Mouse (Mus musculus) ovary, postnatal 14 days (tissue): ENCODE measurements around the gene Pdpk1.
"Not testable (repeated sequence)": the region's sequence is repeated elsewhere in the genome, so short reads cannot be mapped to it uniquely, and the experiment has no call there.

ENCODE experiments used
- DNase-seq: peaks from one replicate; pipeline ENCODE4 v3.0.0; 2022; ENCODE audit warnings: low spot score

Gene Pdpk1

DNA sequence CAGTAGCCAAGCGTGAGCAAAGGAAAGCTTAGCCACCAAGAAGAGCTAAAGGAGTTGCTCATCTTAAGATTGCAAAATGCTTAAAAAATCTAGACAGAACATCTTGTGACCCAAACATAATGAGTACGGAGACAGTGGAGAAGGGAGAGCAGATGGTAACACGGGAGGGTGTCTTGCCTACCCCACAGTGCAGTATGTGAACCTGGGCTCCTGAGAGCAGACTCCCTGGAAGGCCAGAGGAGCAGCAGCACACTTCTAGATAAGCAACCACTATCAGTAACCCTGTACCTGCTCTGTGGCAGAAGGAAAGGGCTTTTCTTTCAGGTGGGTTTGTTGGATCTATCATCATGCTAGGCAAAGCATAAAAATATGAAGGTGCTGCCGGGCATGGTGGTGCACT lies 37.7 kb downstream of the Pdpk1 start:
- no peak for DNase-seq

DNA sequence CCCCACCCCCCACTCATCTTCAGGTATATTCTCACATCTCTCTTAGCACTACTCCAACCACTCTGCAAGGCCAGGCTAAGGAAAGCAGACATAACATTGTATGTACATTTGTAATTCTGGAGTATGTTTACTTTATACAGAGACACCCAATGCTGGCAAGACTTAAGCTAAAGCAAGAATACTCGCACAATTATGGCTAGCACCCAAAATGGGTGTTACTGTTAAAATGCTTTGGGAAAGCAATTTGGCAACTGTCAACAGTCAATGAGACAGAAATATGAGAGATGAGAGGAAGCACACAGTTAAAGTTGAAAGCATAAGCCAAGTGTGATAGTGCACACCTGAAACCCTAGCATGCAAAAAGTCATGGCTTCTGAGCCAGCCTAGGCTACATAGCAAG lies 39.5 kb downstream of the Pdpk1 start:
- DNase-seq = no peak

DNA sequence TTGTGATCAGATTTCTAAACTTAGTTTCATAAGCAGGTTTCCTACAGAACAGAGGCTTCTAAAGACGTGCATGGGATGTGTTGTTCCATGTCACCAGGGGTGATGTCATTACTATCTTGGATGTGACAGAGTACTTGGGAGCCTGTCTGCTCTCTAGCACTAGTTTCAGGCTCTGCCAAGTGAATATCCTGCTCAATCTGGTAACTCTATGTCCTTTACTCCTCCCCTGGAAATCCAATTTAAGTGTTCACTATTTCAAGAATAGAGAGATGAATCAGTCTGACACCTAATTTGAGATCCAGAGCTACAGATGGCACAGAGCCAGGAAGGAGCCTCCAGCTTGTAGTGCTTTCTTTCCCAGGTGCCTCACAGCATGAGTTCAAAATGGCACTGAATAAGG lies 41.8 kb downstream of the Pdpk1 start:
- DNase-seq = no peak

DNA sequence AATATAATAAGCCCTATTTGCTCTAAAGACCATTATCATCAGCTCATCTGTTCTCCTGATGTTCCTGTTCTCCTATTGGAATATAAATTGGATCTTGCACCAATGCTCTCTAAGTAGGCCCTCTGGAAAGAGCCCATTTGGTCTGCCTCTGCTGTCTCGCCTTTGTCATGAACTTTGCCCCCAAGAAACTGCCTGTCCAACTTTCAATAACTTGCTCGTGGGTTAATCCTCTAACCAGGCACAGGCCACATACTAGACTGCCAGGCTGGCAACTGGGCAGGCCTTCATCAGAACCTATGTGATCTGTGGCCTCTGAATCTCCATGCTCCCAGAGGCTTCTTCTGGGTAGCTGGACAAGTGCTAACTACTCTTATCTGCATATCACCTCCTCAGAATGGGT lies 45.6 kb downstream of the Pdpk1 start:
- no peak for DNase-seq

DNA sequence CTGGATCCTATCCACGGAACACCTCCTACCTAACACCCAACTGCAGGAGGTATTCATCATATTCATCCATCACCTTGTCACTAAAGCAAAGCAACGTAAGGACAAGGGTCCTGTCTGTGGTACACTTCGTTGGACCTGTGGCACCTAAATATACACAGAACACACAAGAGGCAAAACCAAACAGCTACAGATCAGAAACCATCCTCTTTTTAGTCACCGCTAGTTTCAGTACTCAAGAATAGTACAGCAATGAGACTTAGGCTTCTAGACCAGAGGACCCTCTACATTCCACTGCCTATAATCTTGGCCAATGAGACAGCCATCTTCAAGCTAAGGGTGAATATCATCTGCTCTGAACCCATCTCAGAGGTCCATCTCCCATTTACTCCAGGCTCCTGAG lies 52.4 kb downstream of the Pdpk1 start:
- no peak for DNase-seq

DNA sequence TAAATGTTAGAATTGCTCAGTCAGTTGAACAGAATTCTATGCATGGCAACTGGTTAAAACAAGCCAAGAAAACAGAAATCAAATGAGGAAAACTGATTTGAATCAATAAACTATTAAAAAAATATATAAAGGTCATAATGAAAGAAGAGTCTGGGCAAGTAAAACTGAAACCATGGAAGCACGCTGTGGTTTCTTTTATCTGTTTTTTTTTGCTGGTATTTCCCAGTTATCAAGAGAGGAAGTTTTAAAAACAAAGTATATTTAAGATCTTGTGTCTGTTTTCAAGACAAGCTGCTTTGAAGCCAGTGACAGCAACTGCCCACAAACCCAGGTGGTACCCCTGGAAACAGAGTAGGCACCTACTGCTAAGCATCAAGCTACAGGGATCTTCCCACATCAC lies 60.1 kb downstream of the Pdpk1 start:
- no peak for DNase-seq

DNA sequence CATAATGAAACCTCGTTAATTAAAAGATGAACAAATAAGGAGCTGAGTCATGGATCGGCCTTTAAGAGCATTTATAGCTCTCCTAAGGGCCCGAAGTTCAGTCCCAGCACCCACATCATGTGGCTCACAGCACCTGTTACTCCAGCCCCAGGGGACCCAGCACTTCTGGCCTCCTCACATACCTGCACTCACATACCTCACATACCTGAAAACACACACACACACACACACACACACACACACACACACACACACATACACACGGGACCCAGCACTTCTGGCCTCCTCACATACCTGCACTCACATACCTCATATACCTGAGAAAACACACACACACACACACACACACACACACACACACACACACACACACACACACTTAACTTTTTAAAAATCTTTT lies 64.3 kb downstream of the Pdpk1 start:
- DNase-seq = not testable (repeated sequence)

DNA sequence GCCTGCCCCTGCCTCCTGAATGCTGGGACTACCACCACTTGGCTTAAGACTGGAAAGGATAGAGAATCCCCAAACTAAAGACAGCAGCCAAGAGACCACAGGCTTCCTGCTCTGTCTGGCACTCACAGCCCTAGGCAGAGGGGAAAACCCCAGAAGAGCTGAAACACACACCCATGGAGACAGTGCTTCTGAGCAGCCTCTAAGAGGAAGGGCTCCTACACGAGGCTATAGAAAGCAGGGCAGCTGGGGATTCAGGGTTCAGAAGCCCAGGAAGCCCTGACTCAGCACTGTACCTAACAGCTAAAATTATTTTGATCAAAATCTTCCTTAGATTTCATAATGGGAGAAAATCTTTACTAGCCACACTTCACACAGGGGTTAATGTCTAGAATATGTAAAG lies 66.1 kb downstream of the Pdpk1 start:
- DNase-seq = no peak

DNA sequence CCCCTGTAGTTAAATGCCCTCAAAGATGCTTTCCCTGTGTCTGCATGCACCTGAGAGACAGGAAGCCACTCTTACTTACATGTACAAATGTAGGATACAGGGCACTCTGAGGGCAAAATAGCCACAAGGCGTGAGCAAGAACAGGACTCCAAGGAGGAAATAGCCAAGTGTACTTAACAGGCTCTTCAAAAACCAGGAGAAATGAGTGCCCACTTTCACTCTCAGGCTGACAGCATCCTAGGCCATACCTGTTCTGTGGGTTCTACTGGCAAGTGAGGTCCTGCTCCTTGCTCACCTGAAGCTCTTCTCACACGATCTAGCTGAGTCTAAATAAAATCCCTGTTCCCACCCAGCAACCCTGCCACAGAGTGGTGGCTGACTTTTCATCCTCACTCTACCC lies 73.6 kb downstream of the Pdpk1 start:
- DNase-seq = no peak

DNA sequence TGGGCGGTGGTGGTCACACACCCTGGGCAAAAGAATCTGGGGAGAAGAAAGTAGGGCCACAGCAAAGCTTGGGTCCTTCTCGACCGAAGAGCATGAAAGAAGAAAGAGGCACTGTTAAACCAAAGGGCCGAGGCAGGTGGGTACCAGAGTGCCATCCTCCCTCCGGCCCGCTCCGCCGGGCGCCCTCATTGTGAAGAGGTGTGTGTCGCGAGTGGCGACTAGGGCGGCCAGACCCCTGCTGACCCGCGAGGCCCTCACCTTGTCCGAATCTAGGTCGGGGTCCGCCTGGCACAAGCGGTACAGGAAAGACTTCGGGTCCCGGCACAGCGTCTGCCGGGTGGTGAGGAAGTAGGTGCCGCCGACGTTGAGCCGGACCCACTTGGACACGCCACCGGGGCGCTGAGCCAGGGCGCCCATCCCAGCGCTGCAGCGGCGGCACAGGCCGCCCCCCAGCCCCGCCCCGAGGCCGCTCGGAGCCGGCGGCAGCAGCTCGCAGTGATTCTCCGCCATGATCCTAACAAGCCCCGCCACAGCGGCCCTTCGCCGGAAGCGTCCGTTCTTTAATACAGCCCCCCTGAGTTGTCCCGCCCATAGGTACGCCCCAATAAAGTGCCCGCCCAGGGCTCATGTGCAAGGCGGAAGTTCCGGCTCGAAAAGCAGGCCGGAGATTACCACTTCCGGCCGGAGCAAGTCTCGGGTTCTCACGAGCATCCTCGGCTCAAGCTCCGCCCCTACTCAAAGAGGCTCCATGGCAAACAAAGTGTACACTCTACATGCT lies 77.6 kb downstream of the Pdpk1 start, which contains the start of gene Kctd5:
TSS of gene Kctd5 (minus strand) at position 567 of the 778 bp plus-strand sequence.
- DNase-seq = peak; percentile 95

DNA sequence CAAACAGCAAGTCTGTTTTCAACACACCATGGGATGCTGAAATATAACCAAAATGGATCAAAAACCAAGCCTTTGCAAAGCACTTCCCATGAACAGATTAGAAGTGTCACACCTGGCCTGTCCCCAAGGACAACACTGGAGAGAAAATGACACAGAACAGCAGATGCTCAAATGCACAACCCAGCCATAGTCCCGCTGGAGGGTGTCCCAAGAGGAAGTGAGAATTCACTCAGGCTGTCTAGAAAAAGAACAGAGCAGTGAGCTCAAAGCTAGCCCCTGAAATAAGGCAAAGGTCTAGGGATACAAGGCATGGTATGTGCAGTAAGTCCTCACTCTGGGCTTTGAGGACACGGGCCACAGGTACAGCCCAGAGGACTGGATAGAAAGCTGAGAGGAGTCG lies 81.2 kb downstream of the Pdpk1 start:
- no peak for DNase-seq

DNA sequence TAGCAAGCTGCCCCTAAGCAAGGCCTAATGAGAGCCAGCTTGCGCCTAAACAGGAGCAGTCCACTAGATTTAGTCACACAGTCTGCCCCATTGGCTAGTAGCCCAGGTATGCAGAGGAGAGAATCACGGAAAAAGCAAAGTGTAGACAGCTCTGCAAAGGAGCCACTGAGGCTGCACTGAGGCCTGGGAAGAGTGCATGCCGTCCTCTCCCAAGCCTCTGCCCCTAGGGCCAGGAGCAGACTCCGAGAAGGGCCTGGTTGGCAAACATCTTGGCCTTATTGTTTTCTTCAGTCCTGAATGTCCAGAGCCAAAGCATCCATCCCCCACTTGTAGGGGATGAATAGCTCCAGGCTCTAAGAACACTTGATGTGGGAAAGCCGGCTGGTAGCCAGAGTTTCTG lies 82.5 kb downstream of the Pdpk1 start:
- DNase-seq = no peak

DNA sequence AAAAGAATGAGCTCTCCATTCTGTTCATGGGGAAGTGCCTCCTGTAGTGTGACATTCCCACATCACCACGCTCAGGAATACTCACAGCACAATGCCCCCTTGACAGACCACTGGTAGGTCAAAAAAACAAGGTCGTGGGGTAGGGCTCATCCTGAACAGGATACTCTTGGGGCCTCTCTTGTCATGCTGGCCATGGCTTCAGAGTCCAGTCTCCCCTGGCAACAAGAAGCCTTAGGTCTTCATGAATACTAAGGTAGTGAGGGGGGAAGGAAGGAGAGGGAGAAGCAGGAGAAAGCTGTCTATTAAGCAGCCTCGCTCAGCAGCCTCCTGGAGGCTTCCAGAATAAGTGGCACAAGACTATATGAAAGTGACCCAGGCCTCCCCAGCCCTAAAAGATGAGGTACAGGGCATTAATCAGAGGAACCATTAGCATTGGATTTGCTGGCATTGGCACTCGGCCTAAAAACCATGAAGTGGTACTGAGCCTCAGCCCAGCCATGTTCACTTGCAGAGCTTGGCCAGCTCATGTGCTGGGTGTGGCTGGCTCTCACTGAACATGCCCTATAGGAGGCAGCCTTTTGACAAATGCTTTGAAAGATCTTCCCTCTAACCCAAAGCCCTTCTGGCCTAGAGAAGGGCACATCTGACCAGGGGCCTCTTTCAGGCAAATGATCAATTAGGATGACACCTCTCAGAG lies 88.1 kb downstream of the Pdpk1 start:
- DNase-seq = no peak

DNA sequence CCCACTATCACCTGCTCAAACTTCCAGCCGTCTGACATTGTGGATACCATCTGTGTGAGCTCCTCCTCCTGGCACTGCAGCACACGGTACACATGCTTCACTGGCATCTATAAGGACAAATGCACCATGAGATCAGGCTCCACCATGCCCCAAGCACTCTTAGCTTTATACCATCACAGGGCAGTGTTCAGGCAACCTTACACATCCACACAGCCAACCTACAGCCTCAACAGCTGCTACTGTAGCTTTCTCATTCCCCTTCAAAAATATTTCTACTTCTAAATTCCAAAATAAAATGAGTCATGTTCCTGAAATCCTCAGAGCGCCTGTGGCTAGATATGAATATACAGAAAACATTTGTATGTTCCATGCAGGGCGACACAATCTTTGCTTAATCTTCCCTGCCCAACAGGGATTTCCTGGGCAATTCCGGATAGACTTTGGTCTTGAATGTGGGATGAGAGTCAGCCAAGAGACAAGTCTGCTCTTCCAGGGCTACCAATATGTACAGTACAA lies 92.9 kb downstream of the Pdpk1 start:
- DNase-seq = no peak

DNA sequence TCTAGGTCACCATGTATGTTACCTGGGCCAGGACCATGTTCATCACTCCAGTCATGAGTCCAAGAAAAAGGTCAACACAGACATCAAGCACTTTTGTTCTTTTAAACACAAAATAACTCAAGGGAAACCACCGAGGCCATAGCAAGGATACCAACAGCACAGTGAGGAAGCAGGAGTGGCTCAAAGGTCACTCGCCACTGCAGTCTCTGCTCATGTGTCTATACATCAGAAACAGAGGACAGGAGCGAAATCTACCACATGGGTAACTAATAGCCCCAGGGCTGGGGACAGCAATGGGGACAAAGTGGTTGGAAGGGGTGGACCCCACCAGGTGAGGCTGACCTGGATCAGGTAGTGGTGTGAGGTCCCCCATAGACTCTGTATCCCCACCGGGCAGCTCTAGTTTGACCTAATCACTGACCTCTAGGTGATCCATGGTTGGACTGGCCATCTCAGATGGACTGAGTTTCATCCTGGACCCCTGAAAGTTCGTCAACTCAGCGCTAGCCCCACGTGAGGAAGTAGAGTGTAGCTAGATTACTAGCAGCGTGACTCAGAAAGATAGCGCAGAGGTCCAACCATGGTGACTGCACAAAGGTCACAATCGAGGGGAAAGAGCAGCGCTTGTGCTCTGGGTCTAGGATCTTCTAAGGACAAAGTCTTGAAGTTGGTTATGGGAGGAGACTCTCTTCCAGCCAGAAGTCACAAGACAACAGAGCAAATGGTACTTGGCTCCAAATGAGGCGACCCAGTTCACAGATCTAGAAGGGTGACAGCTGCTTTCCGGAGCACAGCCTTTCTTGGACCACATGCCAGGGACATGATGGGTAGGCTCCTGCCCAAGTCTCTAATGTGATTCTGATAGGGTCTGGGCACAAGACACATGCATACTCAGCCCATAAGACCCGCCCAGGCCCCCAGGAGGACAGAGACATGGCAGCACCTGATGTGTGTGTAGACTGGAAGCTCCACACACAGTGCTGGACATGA lies 93.8 kb downstream of the Pdpk1 start:
- DNase-seq = no peak

DNA sequence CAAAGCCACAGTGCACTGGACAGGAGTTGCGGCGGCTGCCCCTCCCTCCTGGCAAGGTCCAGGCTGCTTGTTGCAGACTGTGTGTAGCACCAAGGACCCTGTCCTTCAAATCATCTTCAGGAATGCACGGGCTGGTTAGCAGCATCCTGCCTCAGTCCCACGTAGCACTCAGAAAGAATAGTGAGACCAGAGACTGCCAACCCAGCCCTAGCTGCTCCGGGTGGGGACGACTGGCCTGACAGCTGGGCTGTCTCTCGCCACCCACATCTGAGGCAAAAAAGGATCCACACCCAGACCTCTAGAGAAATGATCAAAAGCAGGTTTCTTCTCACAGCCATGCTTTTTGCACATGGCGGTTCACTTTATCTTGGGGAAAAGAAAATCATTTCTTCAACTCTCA lies 101.7 kb downstream of the Pdpk1 start:
- DNase-seq = no peak

DNA sequence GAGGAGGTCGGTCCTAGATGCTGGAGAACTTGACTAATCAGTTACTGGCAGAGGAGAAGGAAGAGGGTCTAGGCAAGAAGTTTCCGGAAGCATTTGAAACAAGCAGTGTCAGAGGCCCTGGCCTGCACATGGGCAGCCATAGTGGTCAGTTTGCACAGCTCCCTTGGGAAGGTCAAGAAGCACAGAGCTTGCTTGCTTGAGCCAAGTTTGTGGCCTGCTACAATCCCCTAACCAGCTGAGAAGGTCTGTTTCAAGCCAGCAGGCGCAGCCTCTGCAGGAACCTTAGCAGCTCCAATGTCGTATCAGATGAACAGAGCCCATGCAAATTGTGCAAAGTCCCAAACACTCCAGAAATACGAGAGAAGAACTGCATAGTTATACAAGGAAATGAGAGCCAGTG lies 102.7 kb downstream of the Pdpk1 start:
- DNase-seq = no peak

DNA sequence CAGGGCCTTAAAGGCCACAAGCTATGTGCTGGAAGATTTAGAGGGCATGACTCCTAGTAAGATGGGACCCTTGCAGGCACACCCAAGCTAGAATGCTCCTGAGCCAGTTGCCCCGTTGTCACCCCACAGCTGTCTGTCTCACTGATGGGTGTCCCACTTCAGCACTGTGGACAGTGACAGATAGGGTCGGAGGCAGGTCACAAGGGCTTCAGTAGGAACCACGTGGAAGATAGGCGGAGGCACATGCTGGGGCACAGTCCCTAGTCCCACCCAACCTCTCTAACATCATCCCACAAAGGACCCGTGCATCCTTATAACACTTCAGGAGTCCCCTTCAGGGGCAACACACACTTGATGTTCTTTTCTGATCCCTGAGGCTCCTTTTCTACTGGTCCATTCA lies 104.7 kb downstream of the Pdpk1 start:
- DNase-seq = no peak

DNA sequence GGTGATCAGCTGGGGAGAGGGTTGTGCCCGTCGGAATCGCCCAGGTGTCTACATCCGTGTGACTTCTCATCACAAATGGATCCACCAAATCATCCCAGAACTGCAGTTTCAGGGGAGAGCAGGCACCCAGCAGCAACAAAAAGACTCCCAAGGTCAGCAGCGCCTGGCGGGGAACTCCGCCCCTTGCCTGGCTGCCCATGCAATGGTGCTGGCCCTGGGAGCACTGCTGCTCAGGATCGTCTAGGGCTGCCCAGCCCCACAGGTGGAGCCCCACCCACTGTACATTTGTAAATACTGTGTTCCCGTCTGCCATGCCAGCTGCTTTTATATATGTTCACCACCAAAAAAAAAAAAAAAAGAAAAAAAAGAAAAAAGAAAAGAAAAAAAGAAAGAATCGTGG lies 105.1 kb downstream of the Pdpk1 start:
- DNase-seq = no peak

DNA sequence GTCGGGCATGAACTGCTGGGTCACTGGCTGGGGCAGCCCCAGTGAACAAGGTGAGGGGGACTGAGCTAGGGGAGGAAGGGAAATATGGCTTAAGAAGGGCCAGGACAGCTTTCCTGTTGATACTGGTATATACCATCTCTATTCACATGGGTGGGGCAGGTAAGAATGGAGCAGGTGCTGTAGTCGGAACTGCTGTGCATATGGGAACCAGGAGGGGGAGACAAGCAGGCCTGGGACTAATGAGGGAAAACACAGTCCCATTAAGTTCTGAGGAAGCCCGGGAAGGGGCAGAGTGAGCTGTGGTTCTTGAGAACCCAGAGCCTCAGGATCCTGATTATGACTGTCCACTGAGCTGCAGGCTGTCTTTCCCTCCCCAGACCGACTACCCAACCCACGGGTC lies 106.2 kb downstream of the Pdpk1 start:
- DNase-seq = no peak

DNA sequence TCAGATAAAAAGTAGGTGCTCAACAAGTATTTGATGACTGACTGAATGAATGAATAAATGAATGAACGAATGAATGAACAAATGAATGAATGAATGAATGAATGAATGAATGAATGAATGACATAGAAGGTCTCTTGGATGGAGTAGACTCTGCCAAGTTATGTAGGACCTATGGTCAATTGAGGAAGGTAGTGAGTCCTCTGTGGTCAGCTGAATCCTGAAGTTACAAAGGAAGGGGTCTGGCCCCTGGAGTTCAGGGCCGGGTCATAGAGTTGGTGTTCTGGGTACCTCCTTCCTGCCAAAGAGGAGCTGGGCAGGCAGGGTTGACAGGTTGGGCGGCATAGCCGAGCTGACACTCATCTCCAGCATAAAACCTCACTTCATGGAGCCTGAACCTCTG lies 112.9 kb downstream of the Pdpk1 start, which contains the start of gene Prss27:
TSS of gene Prss27 (plus strand) at position 301 of the 400 bp plus-strand sequence.
- DNase-seq = no peak

DNA sequence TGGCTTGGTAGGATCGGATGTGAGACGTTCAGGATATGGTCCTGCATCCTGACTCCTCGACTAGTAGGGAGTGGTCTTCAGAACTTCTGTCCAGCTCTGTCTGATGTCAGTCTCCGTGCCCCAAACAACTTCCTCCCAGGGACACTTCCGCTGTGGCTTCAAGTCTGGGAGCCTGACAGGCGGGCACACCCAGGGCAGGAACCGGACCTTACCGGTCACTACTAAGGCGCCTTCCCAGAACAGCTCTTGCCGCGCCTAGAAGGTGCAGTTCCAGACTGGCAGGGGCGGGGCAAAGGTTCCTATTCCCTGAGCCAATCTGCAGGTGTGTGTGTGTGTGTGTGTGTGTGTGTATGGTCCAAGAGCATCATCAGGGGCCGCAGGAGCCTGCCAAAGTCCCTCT lies 113.4 kb downstream of the Pdpk1 start:
- DNase-seq = no peak
